Mouse (Mus musculus): Measurements from ENCODE around the gene Strbp.

GRCm38 (mm10) chr2:37565579-37565978 is 138.1 kb downstream of the Strbp start:
- TF ChIP-seq MAX (IDR thresholded peaks at IDR 0.05) (no peak), CTCF (IDR thresholded peaks at IDR 0.05; ENCODE audit: control insufficient read depth, insufficient read depth, insufficient read length) (no peak), USF1 (IDR thresholded peaks at IDR 0.05; ENCODE audit: low read depth) (no peak)

All from C2C12 (cell line).